Mouse (Mus musculus) embryonic fibroblast, embryonic 13.5 days (primary cell): ENCODE results near the gene Spdya.

Experiments
- CTCF ChIP-seq: IDR thresholded peaks from 2 replicates; pipeline ENCODE4 v1.5.1; 2011; ENCODE audit warnings: mild to moderate bottlenecking, control low read depth, low read length, moderate library complexity, borderline replicate concordance; ENCODE audit not compliant: insufficient read depth
- POLR2A ChIP-seq: IDR thresholded peaks from 2 replicates; pipeline ENCODE4 v1.6.1; 2011; ENCODE audit warnings: low read depth, mild to moderate bottlenecking, control low read depth, low read length, moderate library complexity

DNA sequence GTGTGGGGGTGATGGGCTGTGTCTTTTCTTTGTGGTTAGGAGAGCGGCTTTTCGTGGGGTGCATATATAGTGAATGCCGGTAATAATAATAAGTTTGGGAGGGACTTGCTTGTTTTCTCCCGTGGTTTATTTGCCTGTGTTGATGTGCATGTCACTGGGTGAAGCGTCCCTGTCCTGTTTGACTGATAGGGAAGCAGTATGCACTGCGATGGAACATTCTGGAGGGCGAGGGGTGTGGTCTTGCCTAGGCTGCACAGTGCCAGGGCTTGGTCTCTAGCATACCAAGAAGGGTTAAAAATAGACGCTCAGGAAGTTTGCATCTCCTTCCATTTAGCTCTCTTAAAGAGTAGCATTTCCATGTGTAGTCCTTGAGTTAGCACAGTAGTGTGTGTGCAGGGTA lies 84.9 kb downstream of the Spdya start:
- TF ChIP-seq POLR2A (no peak), CTCF (no peak)
